Mouse (Mus musculus) forebrain, embryonic 10.5 days (tissue): Measurements from ENCODE around the gene Lime1. TPM values are rescaled to one million over a fixed set of nuclear protein-coding genes. Genes with fewer than 3 reads are reported as not detected.

ENCODE experiments used
- DNase-seq: peaks from one replicate; pipeline ENCODE4 v3.0.0-alpha.2; 2017; ENCODE audit warnings: low spot score; ENCODE audit errors: extremely low spot score
- H3K27ac ChIP-seq: fragments of 300-500 bp; sonication (generic); 2 replicates; pipeline ENCODE4 v1.5.1; 2016; ENCODE audit warnings: mild to moderate bottlenecking
- H3K27me3 ChIP-seq: fragments of 300-500 bp; sonication (generic); 2 replicates; pipeline ENCODE4 v1.6.1; 2016; ENCODE audit warnings: mild to moderate bottlenecking; ENCODE audit not compliant: poor library complexity, severe bottlenecking
- H3K36me3 ChIP-seq: fragments of 300-500 bp; sonication (generic); replicated peaks from 2 replicates; pipeline ENCODE4 v1.6.1; 2016; ENCODE audit warnings: mild to moderate bottlenecking, moderate library complexity
- H3K4me1 ChIP-seq: fragments of 300-500 bp; sonication (generic); 2 replicates; pipeline ENCODE4 v1.6.1; 2016
- H3K4me3 ChIP-seq: fragments of 300-500 bp; sonication (generic); 2 replicates; pipeline ENCODE4 v1.5.1; 2016; ENCODE audit warnings: mild to moderate bottlenecking, moderate library complexity
- H3K9me3 ChIP-seq: fragments of 300-500 bp; sonication (generic); 2 replicates; pipeline ENCODE4 v1.6.1; 2016; ENCODE audit warnings: mild to moderate bottlenecking, moderate library complexity
- WGBS: fragments of 180-500 bp; shearing (Covaris S2); methylation state at CpG from one replicate; pipeline ENCODE4 v1.1.7; 2016; 5-methylcytosine and 5-hydroxymethylcytosine counted together
- polyA plus RNA-seq: library from polyadenylated mRNA; unstranded; fragments of >200 nt; fragmentation: Nextera tagmentation; extraction: Ambion mirVana; gene quantifications from 2 replicates; pipeline ENCODE4 v1.2.1, GENCODE M21; 2016

Gene Lime1
- polyA plus RNA-seq, result 29.8 TPM in 2 replicates

GRCm38 (mm10) chr2:181379778-181380177, at the start of gene Lime1:
Gene Lime1 (plus strand): TSS chr2:181380078.
- Histone ChIP-seq H3K9me3 (no peaks in the 10 kb centered on the region), H3K4me3 (no peak within 1 kb of the TSS), H3K36me3 (peaks cover 72% of the 10 kb centered on the region), H3K27me3 (no peaks in the 10 kb centered on the region), H3K27ac (no peak within 1 kb of the TSS), H3K4me1 (no peaks in the 10 kb centered on the region)
- 95% methylated on average over 12 of the region's 12 CpGs for WGBS
- no peak for DNase-seq

DNA sequence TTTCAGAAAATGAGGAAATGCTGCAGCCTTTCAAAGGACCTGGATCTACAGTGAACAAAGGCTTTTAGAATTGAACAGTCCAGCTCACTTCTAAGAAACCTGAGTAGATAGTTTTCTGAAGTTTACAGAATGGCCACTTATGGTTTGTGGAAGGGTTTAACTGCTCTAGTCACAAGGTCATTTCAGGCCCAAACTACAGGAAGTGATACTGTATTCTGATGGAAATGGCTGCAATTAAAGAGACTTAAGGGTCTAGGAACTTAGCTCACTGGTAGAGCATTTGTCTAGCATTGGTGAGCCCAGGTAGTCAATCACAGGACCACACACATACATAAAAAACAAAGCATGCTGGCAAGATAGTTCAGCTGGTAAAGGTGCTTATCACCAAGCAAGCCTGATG, 47.3 kb upstream of the Lime1 start:
- Histone ChIP-seq H3K9me3 (no peaks in the 10 kb centered on the region), H3K36me3 (peaks cover 93% of the 10 kb centered on the region), H3K27ac (no peak overlapping the region), H3K4me1 (no peaks in the 10 kb centered on the region), H3K4me3 (no peak overlapping the region), H3K27me3 (no peaks in the 10 kb centered on the region)
- DNase-seq, result no peak

DNA sequence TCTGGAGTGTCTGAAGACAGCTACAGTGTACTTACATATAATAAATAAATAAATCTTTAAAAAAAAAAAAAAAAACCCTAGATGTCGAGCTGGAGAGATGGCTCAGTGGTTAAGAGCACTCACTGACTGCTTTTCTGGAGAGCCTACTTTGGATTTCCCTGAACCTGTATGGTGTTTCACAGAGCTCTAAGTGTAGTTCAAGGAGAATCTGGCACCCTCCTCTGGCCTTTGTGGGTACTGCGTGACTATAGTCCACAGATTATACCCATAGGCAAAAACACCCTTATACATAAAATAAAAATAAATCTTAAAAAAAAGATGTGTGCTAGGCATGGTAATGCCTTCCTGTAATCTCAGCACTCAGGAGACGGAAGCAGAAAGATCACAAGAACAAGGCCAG, 45.9 kb upstream of the Lime1 start:
- H3K9me3 ChIP-seq, result no peaks in the 10 kb centered on the region
- WGBS, result 69% methylated on average over 3 of the region's 3 CpGs
- no peaks in the 10 kb centered on the region for H3K4me1 ChIP-seq
- no peaks in the 10 kb centered on the region for H3K27me3 ChIP-seq
- no peak overlapping the region for H3K4me3 ChIP-seq
- no peak overlapping the region for H3K27ac ChIP-seq
- H3K36me3 ChIP-seq, result peaks cover 92% of the 10 kb centered on the region
- peak; percentile 46 for DNase-seq

- H3K4me3 ChIP-seq, result no peak overlapping the region
- H3K4me1 ChIP-seq, result no peaks in the 10 kb centered on the region
- H3K36me3 ChIP-seq, result peaks cover 98% of the 10 kb centered on the region
- no peaks in the 10 kb centered on the region for H3K9me3 ChIP-seq
- no peak overlapping the region for H3K27ac ChIP-seq
- no peak for DNase-seq
- no peaks in the 10 kb centered on the region for H3K27me3 ChIP-seq
- WGBS, result 90% methylated on average over 4 of the region's 4 CpGs
These were observed 39.5 kb upstream of the Lime1 start for GRCm38 (mm10) chr2:181340426-181340825.

GRCm38 (mm10) chr2:181342766-181343165, 37.1 kb upstream of the Lime1 start:
- Histone ChIP-seq H3K4me3 (no peak overlapping the region), H3K4me1 (no peaks in the 10 kb centered on the region), H3K9me3 (no peaks in the 10 kb centered on the region), H3K27me3 (no peaks in the 10 kb centered on the region), H3K36me3 (peaks cover 98% of the 10 kb centered on the region), H3K27ac (no peak overlapping the region)
- DNase-seq, result no peak
- 92% methylated on average over 6 of the region's 6 CpGs for WGBS

- H3K27ac ChIP-seq, result no peak overlapping the region
- no peaks in the 10 kb centered on the region for H3K9me3 ChIP-seq
- H3K36me3 ChIP-seq, result peaks cover 100% of the 10 kb centered on the region
- DNase-seq, result no peak
- H3K4me3 ChIP-seq, result no peak overlapping the region
- H3K4me1 ChIP-seq, result no peaks in the 10 kb centered on the region
- H3K27me3 ChIP-seq, result no peaks in the 10 kb centered on the region
- WGBS, result 90% methylated on average over 3 of the region's 3 CpGs
These were observed 23.1 kb upstream of the Lime1 start for GRCm38 (mm10) chr2:181356780-181357179.

- Histone ChIP-seq H3K36me3 (peaks cover 65% of the 10 kb centered on the region), H3K27ac (peak overlapping the region; percentile 95), H3K4me3 (peak overlapping the region; percentile 92), H3K27me3 (no peaks in the 10 kb centered on the region), H3K4me1 (peaks cover 45% of the 10 kb centered on the region), H3K9me3 (no peaks in the 10 kb centered on the region)
- no peak for DNase-seq
- WGBS, result 77% methylated on average over 3 of the region's 3 CpGs
These were observed 15.9 kb upstream of the Lime1 start for GRCm38 (mm10) chr2:181363946-181364345.

DNA sequence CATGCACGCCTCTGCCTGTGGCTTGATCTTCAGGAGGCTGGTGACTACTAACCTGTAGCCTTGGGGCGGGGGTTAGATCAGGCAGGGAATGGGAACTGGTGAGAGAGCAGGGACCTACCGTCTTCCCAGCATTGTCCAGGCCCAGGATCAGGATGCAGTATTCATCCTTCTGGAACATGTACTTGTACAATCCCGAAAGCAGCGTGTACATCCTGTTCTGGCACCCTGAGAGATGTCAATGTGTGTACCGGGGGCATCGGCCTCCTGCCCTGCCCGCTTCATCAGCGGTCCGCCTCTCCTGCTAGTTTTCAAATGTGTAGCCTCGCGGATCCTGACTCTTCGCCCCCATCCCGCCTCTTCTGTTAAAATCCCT, 15.4 kb upstream of the Lime1 start:
- Histone ChIP-seq H3K4me3 (peak overlapping the region; percentile 92), H3K4me1 (peaks cover 46% of the 10 kb centered on the region), H3K27ac (peak overlapping the region; percentile 95), H3K27me3 (no peaks in the 10 kb centered on the region), H3K36me3 (peaks cover 65% of the 10 kb centered on the region), H3K9me3 (no peaks in the 10 kb centered on the region)
- WGBS, result 14% methylated on average over 14 of the region's 14 CpGs
- no peak for DNase-seq

DNA sequence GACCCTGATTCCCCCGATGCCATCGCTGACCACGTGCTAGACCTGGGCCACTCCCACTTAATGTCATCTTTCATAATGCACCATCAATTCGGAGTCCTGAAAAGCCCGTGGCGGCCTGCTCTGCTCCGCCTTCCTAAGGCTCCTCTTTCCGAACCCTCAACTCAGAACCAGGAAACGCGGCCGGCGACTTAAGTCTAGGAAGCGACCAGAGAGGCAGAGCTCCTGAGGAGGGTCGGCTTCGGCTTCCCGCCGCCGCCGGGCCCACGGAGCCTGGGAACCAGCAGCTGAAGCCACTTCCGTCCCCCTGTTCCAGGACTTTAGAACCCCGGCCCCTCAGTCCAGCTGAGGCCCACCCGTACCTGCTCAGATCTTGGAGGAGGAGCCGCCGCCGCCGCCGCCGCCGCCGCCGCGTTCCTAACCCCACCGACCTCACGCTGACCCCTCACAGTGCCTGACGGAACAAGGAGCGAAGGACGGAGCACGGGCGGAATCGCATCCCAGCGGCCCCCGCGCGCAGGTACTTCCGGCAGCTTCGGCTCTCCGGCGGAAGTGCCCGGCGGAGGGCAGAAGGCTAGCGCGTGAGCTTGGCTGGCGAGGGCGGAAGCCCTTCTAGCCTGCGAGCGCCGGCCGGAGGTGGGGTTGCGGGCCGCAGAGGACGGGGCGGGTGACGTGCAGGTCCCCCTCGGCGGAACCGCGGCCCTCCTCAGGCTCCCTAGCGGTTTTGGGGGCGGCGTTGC, 14.8 kb upstream of the Lime1 start, which contains the start of the genes Zgpat and Arfrp1:
Gene Zgpat (plus strand): TSS at position 69 of the 737 bp plus-strand sequence.
Gene Arfrp1 (minus strand): TSS at position 545 of the 737 bp plus-strand sequence.
- peak within 1 kb of the TSS; percentile 92 for H3K4me3 ChIP-seq
- H3K27me3 ChIP-seq, result no peaks in the 10 kb centered on the region
- WGBS, result under 1% methylated on average over 71 of the region's 71 CpGs
- peak within 1 kb of the TSS; percentile 95 for H3K27ac ChIP-seq
- H3K4me1 ChIP-seq, result peaks cover 46% of the 10 kb centered on the region
- H3K36me3 ChIP-seq, result peaks cover 65% of the 10 kb centered on the region
- 0 out of 2 replicates have a peak, but pooled peaks cover 4% of the 10 kb centered on the region for H3K9me3 ChIP-seq
- peak; percentile 91 for DNase-seq

GRCm38 (mm10) chr2:181365655-181366075, 14.2 kb upstream of the Lime1 start:
- Histone ChIP-seq H3K4me1 (peaks cover 46% of the 10 kb centered on the region), H3K27me3 (no peaks in the 10 kb centered on the region), H3K9me3 (0 out of 2 replicates have a peak, but pooled peaks cover 6% of the 10 kb centered on the region), H3K4me3 (peak overlapping the region; percentile 92), H3K36me3 (peaks cover 65% of the 10 kb centered on the region), H3K27ac (peak overlapping the region; percentile 95)
- peak; percentile 46 for DNase-seq
- WGBS, result 0% methylated on average over 20 of the region's 20 CpGs

DNA sequence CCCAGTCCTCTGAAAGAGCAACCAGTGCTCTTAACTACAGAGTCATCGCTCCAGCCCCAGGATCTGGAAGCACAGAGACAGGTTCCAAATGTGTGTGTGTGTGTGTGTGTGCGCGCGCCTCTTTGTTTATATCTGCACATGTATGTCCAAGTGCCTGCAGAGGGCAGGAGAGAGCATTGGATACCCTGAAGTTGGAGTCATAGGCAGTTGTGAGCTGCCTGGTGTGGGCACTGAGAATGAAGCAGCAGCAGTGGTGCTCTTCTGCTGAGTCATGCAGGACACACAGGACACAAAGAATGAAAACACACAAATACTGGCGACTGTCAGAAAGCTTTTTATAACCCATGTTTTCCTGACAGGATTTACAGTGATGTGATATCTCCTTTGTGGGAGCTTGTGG, 9.9 kb upstream of the Lime1 start:
- no peak for DNase-seq
- H3K27me3 ChIP-seq, result no peaks in the 10 kb centered on the region
- peaks cover 59% of the 10 kb centered on the region for H3K36me3 ChIP-seq
- peaks cover 35% of the 10 kb centered on the region for H3K4me1 ChIP-seq
- H3K4me3 ChIP-seq, result no peak overlapping the region
- H3K27ac ChIP-seq, result no peak overlapping the region
- 0 out of 2 replicates have a peak, but pooled peaks cover 6% of the 10 kb centered on the region for H3K9me3 ChIP-seq
- WGBS, result 95% methylated on average over 5 of the region's 5 CpGs

DNA sequence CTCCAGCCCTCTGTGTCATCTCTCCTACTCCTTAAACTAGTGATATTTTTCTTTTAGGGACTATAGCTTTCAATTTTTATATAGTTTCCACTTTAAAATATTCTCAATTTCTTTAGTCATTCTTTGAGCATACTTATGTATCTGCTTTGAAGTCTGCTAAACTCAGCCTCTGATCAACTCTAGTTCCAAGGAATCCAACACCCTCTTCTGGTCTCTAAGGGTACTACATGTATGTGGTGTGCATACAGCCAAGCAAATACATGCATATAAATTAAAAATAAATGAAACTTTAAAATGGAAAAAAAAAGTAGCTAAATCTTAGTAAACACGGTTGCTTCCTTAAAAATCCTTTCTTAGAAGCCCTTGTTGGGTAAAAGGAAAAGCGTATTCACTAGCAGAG, 4.1 kb upstream of the Lime1 start:
- peaks cover 55% of the 10 kb centered on the region for H3K36me3 ChIP-seq
- H3K27me3 ChIP-seq, result no peaks in the 10 kb centered on the region
- 90% methylated on average over 2 of the region's 2 CpGs for WGBS
- H3K27ac ChIP-seq, result no peak overlapping the region
- no peaks in the 10 kb centered on the region for H3K9me3 ChIP-seq
- DNase-seq, result no peak
- no peaks in the 10 kb centered on the region for H3K4me1 ChIP-seq
- H3K4me3 ChIP-seq, result no peak overlapping the region

DNA sequence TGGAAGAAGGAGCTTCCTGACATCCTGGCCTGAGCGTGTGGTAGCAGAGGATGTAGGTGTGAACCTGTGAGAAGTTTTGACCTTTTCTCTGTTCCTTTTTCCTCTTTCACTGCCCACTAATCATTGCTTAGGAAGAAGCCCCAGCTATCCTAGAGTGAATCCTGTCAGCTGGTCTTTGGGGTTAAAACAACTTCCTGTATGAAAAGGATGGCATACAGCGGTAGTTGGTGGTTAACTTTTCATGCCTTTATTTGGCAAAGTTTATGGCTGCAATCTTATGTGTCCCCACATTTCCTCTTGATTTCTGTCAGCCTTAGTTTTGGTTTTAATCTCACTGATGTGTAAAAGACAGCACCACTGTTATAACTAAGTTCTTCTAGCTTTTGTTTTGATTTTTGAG, 2.6 kb upstream of the Lime1 start:
- DNase-seq, result no peak
- 86% methylated on average over 2 of the region's 2 CpGs for WGBS
- Histone ChIP-seq H3K36me3 (peaks cover 56% of the 10 kb centered on the region), H3K9me3 (no peaks in the 10 kb centered on the region), H3K4me1 (no peaks in the 10 kb centered on the region), H3K27ac (no peak overlapping the region), H3K4me3 (no peak overlapping the region), H3K27me3 (no peaks in the 10 kb centered on the region)
